Mouse (Mus musculus) embryonic fibroblast, embryonic 13.5 days (primary cell): ENCODE data around the gene Faap24. TPM values are rescaled to one million over a fixed set of nuclear protein-coding genes. Genes with fewer than 3 reads are reported as not detected.

Experiments
- H3K27ac ChIP-seq: 2 replicates; pipeline ENCODE4 v1.5.1; 2012; ENCODE audit warnings: low read length, control low read depth, inconsistent platforms; ENCODE audit not compliant: insufficient read depth
- H3K4me1 ChIP-seq: 2 replicates; pipeline ENCODE4 v1.6.1; 2011; ENCODE audit warnings: low read length; ENCODE audit not compliant: control insufficient read depth, insufficient read depth
- H3K4me3 ChIP-seq: 2 replicates; pipeline ENCODE4 v1.5.1; 2011; ENCODE audit warnings: mild to moderate bottlenecking, control low read depth, low read length; ENCODE audit not compliant: insufficient read depth
- CTCF ChIP-seq: IDR thresholded peaks from 2 replicates; pipeline ENCODE4 v1.5.1; 2011; ENCODE audit warnings: mild to moderate bottlenecking, control low read depth, low read length, moderate library complexity, borderline replicate concordance; ENCODE audit not compliant: insufficient read depth
- POLR2A ChIP-seq: IDR thresholded peaks from 2 replicates; pipeline ENCODE4 v1.6.1; 2011; ENCODE audit warnings: low read depth, mild to moderate bottlenecking, control low read depth, low read length, moderate library complexity
- polyA plus RNA-seq: library from polyadenylated mRNA; stranded (reverse); fragments of >200 nt; gene quantifications from 2 replicates; pipeline ENCODE4 v1.2.4, GENCODE M21; 2011; ENCODE audit warnings: low read depth; ENCODE audit not compliant: missing spikeins, insufficient read length

Gene Faap24
- polyA plus RNA-seq = 6.8 and 6.9 TPM in 2 replicates

DNA sequence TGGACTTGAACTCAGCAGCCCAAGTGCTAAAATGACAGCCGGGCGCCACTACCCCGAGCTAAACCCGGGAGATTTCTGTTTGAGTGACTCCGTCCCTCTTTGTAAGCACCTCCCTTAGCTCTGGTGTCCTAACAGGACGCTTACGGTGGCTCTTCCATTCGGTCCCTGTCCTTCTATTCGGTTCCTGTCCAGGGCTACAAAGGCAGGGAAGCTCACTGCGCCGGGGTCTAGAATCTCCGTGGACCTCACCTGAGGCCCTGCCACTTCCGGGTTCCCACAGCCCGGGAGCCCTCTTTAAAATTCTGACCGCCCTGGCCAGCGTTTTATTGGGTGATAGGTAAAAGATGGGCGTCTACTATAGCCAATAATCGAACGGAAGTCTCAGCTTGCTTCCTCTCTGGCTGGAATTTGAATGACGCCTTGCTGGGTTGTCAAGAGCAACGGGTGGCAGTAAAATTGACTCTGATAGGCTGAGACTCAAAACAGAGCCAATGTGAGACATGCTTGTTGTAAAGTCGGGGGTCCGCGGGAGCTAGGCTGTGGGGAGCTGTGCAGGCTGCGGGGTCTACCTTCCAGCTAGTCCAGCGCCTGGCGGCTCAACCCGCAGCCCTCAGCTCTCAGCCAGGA lies at the start of gene Faap24, which contains the start of gene Cep89:
Faap24 (minus strand) TSS at position 295 of the 627 bp plus-strand sequence.
Cep89 (plus strand) TSS at position 494 of the 627 bp plus-strand sequence.
- Histone ChIP-seq H3K27ac (no peak within 1 kb of the TSS), H3K4me3 (peak within 1 kb of the TSS; percentile 95), H3K4me1 (peaks cover 9% of the 10 kb centered on the region; the same call in 1 of the 2 replicates)
- TF ChIP-seq CTCF (no peak), POLR2A (peak; percentile 60)

- Histone ChIP-seq H3K4me3 (no peak overlapping the region), H3K27ac (no peak overlapping the region), H3K4me1 (no peaks in the 10 kb centered on the region)
- no peak for TF ChIP-seq POLR2A
- TF ChIP-seq CTCF = no peak
Measured at GRCm38 (mm10) chr7:35435266-35435665, 38.6 kb upstream of the Faap24 start.

- H3K27ac ChIP-seq = no peak overlapping the region
- no peak for TF ChIP-seq CTCF
- TF ChIP-seq POLR2A = no peak
- H3K4me3 ChIP-seq = no peak overlapping the region
- no peaks in the 10 kb centered on the region for H3K4me1 ChIP-seq
Measured at GRCm38 (mm10) chr7:35428146-35428545, 31.5 kb upstream of the Faap24 start.

GRCm38 (mm10) chr7:35423071-35423470 lies 26.4 kb upstream of the Faap24 start:
- no peaks in the 10 kb centered on the region for H3K4me1 ChIP-seq
- H3K27ac ChIP-seq = no peak overlapping the region
- H3K4me3 ChIP-seq = no peak overlapping the region
- no peak for TF ChIP-seq POLR2A
- TF ChIP-seq CTCF = no peak

DNA sequence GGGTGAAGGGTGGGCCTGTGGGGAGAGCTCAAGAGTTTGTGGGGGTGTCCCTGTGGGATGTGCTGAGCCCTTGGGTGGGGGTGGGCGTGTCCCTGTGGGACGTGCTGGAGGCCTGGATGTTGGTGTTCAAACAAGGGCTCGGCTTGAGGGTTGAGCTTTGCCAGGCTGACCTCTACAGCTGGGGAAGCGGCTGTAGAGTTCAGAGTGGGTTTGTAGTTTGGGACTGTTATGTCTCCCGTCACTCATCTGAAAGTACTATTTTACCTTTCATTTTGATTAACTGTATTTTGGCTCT lies 20.0 kb upstream of the Faap24 start:
- Histone ChIP-seq H3K4me1 (no peaks in the 10 kb centered on the region), H3K27ac (no peak overlapping the region), H3K4me3 (no peak overlapping the region)
- TF ChIP-seq POLR2A (no peak), CTCF (no peak)

DNA sequence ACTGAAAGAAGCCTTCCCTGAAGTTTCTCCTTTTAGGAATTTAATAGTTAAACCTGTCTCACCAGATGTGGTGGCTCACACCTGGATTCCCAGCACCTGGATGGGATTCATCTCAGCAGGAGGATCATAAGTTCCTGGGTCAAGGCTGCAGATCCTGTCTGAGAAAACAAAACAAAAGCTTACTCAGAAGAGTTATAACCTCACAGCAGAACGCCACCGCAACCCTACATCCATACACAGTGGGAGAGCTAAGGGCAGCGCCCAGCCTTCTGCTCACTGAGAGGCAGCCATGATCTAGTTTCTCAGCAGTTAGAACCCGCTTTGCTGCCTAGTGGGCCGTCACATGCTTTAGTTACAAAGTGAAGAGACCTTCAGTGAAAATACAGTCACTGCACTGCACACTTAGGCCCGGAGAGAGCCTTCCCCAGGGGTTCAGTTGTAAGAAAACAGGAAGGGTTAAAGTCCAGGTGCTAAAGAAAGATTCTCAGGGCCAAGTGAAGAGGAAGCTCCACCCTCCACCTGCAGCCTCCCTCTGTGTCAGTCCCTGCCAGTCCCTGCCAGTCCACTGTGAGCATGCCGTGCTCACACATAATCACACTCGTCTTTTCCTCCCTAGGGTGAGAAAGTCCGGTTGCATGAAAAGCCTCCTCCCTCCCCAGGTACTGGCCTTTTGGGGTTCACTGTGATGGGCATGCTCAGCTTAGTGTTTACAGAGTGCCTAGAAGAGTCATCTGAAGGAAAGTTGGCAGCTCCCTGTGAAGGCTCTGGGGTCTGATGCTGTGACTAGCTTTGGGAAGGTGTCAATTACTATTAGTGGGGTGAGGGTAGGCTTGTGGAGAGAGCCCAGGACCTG lies 19.4 kb upstream of the Faap24 start:
- TF ChIP-seq CTCF (no peak), POLR2A (no peak)
- no peak overlapping the region for H3K27ac ChIP-seq

GRCm38 (mm10) chr7:35415226-35415625 lies 18.6 kb upstream of the Faap24 start:
- no peak overlapping the region for H3K4me3 ChIP-seq
- H3K27ac ChIP-seq = no peak overlapping the region
- no peak for TF ChIP-seq POLR2A
- H3K4me1 ChIP-seq = no peaks in the 10 kb centered on the region

More for the DNA sequence above, 19.4 kb upstream of the Faap24 start:
- H3K4me3 ChIP-seq = no peak overlapping the region
- H3K4me1 ChIP-seq = no peaks in the 10 kb centered on the region

DNA sequence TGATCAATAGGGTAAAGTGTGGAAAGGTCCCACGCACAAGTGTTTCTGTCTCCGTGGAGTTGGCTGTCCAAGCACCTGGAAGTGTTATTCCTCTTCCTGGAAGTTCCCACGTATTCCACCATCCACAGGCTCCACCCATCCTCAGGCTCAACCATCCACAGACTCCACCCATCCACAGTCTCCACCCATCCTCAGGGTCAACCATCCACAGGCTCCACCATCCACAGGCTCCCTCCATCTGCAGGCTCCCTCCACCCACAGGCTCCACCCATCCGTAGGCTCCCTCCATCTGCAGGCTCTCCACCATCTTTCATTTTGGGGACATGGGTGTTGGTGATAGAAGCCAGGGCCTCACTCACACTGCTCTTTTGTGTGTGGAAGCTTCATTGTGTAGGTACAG lies 4.5 kb upstream of the Faap24 start:
- H3K4me1 ChIP-seq = peaks cover 6% of the 10 kb centered on the region; the same call in 1 of the 2 replicates
- no peak overlapping the region for H3K27ac ChIP-seq
- no peak overlapping the region for H3K4me3 ChIP-seq
- no peak for TF ChIP-seq CTCF
- TF ChIP-seq POLR2A = no peak

DNA sequence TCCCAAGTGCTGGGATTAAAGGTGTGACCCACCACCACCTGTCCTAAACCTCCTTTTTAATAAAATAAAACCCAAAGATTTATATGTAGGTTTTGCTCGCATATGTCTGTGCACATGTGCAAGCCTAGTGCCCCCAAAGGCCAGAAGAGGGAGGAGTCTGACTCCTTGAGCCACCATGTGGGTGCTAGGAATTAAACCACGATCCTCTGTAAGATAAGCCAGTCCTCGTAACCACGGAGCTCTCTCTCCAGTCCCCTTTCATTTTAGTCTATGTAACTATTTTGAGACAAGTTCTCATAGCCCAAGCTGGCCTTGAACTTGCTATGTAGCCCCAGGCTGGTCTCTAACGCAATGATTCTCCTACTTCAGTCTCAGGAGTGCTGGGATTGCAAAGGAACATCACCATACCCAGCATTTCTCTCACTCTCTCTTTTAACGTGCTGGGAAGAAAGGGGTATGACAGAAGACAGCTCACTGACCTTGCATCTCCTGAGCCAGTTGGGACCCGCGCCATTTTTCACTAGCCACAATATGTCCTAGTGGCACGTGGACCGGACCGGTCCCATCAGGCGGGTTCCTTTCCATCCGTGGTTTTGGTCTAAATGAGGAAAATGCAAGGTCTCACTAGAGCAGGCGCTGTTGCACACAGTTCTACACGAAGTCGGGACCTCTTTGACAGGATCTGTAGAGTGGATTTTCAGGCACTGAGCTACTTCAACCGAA lies 741 bp downstream of the Faap24 start:
- TF ChIP-seq POLR2A = no peak
- no peak for TF ChIP-seq CTCF
- Histone ChIP-seq H3K4me3 (peak overlapping the region; percentile 95), H3K27ac (no peak overlapping the region), H3K4me1 (peaks cover 9% of the 10 kb centered on the region; the same call in 1 of the 2 replicates)
